Mouse (Mus musculus) CD4-positive, CD25-positive, alpha-beta regulatory T cell, adult 2 months (primary cell): ENCODE data around the gene Ogfod3.

Experiments used
- DNase-seq: peaks from one replicate; pipeline ENCODE4 v3.0.0-alpha.2; 2012; ENCODE audit warnings: low read depth, low spot score

Ogfod3 gene

GRCm38 (mm10) chr11:121204161-121205006, at the start of gene Ogfod3, which contains the start of gene Hexdc:
Gene Ogfod3 (minus strand): TSS chr11:121204711.
Gene Hexdc (plus strand): TSS chr11:121204433.
- DNase-seq, result peak; percentile 96

- no peak for DNase-seq
Observed at GRCm38 (mm10) chr11:121250196-121250595, 45.7 kb upstream of the Ogfod3 start.

GRCm38 (mm10) chr11:121239669-121240068, 35.2 kb upstream of the Ogfod3 start:
- DNase-seq, result no peak

- DNase-seq, result peak; percentile 71
Observed at GRCm38 (mm10) chr11:121237345-121238128, 33.0 kb upstream of the Ogfod3 start.

GRCm38 (mm10) chr11:121236564-121237344, 32.2 kb upstream of the Ogfod3 start, which contains the start of gene Narf:
Gene Narf (plus strand): TSS chr11:121237253.
- peak; percentile 99 for DNase-seq

- DNase-seq, result peak; percentile 77
Observed at GRCm38 (mm10) chr11:121235475-121236238, 31.1 kb upstream of the Ogfod3 start.

GRCm38 (mm10) chr11:121232706-121233105, 28.2 kb upstream of the Ogfod3 start:
- no peak for DNase-seq

GRCm38 (mm10) chr11:121231628-121232291, 27.2 kb upstream of the Ogfod3 start:
- no peak for DNase-seq

GRCm38 (mm10) chr11:121231191-121231590, 26.7 kb upstream of the Ogfod3 start:
- DNase-seq, result no peak

GRCm38 (mm10) chr11:121229018-121229439, 24.5 kb upstream of the Ogfod3 start, which contains the start of gene Cybc1:
Gene Cybc1 (minus strand): TSS chr11:121229322.
- peak; percentile 92 for DNase-seq

- peak; percentile 54 for DNase-seq
Observed at GRCm38 (mm10) chr11:121228129-121229017, 23.9 kb upstream of the Ogfod3 start.

- DNase-seq, result no peak
Observed at GRCm38 (mm10) chr11:121221321-121222010, 17.0 kb upstream of the Ogfod3 start.

GRCm38 (mm10) chr11:121220771-121221170, 16.3 kb upstream of the Ogfod3 start:
- no peak for DNase-seq

- no peak for DNase-seq
Observed at GRCm38 (mm10) chr11:121219776-121220175, 15.3 kb upstream of the Ogfod3 start.

- DNase-seq, result no peak
Observed at GRCm38 (mm10) chr11:121216831-121217230, 12.3 kb upstream of the Ogfod3 start.

GRCm38 (mm10) chr11:121203859-121204160, 701 bp downstream of the Ogfod3 start:
- no peak for DNase-seq

- peak; percentile 66 for DNase-seq
Observed at GRCm38 (mm10) chr11:121201436-121202198, 2.9 kb downstream of the Ogfod3 start.

GRCm38 (mm10) chr11:121200781-121201180, 3.7 kb downstream of the Ogfod3 start:
- DNase-seq, result no peak
